Mouse (Mus musculus): Measurements from ENCODE around the gene Mat2a.

DNA sequence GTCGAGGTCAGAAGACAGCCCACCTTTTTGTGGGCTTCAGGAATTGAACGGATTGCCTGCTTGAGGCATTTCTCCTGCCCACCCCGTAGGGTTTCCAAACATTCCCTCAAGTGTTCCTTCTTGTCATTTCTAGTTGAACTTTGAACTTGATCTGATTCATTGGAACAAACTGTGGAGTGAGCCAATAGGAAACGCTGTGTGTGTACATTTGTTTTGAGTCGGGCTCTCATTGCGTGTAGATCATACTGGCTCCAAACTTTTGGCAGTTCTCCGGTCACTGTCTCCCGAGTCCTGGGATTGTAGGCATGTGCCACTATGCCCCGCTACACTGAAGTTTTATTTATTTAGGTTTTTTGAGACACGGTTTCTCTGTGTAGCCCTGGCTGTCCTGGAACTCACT lies 18.5 kb downstream of the Mat2a start:
- TF ChIP-seq CTCF (IDR thresholded peaks at IDR 0.05; ENCODE audit: low read depth) (no peak), EP300 (IDR thresholded peaks at IDR 0.05; ENCODE audit: low read depth) (no peak)

Measured in liver, embryonic 14.5 days (tissue).